Mouse (Mus musculus): ENCODE results near the gene Wnt3a. TPM values are rescaled to one million over a fixed set of nuclear protein-coding genes. Genes with fewer than 3 reads are reported as not detected.

Gene Wnt3a
- polyA plus RNA-seq, 1 experiment: 0.28 TPM

DNA sequence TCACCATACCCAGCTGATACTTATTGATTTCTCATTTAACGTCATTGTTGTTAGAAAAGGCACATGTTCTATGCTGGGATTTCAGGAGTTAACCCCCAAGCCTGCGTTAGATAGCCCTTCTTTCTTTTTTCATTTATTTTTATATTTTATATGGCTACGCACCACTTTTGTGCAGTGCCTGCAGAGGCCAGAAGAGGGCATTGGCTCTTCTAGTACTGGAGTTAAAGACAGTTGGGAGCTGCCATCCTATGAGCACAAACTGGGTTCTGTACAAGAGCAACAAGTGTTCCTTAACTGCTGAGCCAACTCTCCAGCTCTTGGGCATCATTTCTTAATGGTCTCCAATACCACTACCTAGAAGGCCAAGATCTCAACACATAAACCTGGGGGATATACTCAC is 9.6 kb upstream of the Wnt3a start:
- TF ChIP-seq CTCF (IDR thresholded peaks at IDR 0.05; ENCODE audit: borderline replicate concordance, control insufficient read depth, extremely low read depth, insufficient read depth, low read length, poor library complexity) (no peak), POLR2A (IDR thresholded peaks at IDR 0.05; ENCODE audit: control insufficient read depth, extremely low read depth, insufficient read depth, low read length, poor library complexity) (no peak)
- DNase-seq: peak; percentile 31
- Histone ChIP-seq H3K36me3 (ENCODE audit: control insufficient read depth, insufficient read depth, low read length) (no peaks in the 10 kb centered on the region), H3K4me1 (replicated peaks; ENCODE audit: control insufficient read depth, insufficient read depth, low read length) (no peaks in the 10 kb centered on the region), H3K27ac (ENCODE audit: control insufficient read depth, insufficient read depth, low read length) (no peak overlapping the region), H3K4me3 (ENCODE audit: control insufficient read depth, insufficient read depth, low read length) (no peak overlapping the region), H3K27me3 (ENCODE audit: control insufficient read depth, insufficient read depth, low read length) (no peaks in the 10 kb centered on the region; the same call in 1 of the 2 replicates)
- 13% methylated on average over 3 of the region's 3 CpGs for WGBS

- no peaks in the 10 kb centered on the region for H3K4me1 ChIP-seq (replicated peaks; ENCODE audit: control insufficient read depth, insufficient read depth, low read length)
- no peak for DNase-seq
- no peak overlapping the region for H3K27ac ChIP-seq (ENCODE audit: control insufficient read depth, insufficient read depth, low read length)
- WGBS: 22% methylated on average over 7 of the region's 7 CpGs
- H3K36me3 ChIP-seq (ENCODE audit: control insufficient read depth, insufficient read depth, low read length): no peaks in the 10 kb centered on the region
- H3K27me3 ChIP-seq (ENCODE audit: control insufficient read depth, insufficient read depth, low read length): no peaks in the 10 kb centered on the region; the same call in 1 of the 2 replicates
- TF ChIP-seq POLR2A (IDR thresholded peaks at IDR 0.05; ENCODE audit: control insufficient read depth, extremely low read depth, insufficient read depth, low read length, poor library complexity) (no peak), CTCF (IDR thresholded peaks at IDR 0.05; ENCODE audit: borderline replicate concordance, control insufficient read depth, extremely low read depth, insufficient read depth, low read length, poor library complexity) (no peak)
- no peak overlapping the region for H3K4me3 ChIP-seq (ENCODE audit: control insufficient read depth, insufficient read depth, low read length)
Measured at GRCm38 (mm10) chr11:59297941-59298340, 7.4 kb upstream of the Wnt3a start.

DNA sequence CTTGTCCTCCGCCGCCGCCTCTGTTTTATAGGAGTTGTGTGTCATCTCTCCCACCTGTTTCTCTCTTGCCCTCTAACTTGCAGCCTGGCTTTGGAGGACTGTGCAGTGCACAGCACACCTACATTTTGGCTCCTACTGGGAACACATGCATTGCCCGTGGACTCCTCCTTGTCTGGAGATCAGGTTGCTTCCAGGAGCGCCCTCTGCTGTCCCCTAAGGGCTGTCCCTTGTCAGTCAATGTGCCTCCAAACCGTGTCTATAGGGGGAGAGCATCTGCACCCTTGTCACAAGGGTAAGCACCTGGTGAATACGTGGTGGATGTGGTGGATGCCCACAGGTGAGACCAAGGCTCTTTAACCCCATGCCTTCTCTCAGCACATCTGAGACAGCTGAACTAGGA is 3.1 kb upstream of the Wnt3a start:
- peak; percentile 50 for DNase-seq
- peaks cover 36% of the 10 kb centered on the region for H3K27me3 ChIP-seq (ENCODE audit: control insufficient read depth, insufficient read depth, low read length)

GRCm38 (mm10) chr11:59289706-59290105 is 846 bp downstream of the Wnt3a start:
- Histone ChIP-seq H3K27ac (ENCODE audit: control insufficient read depth, insufficient read depth, low read length) (no peak overlapping the region), H3K4me1 (replicated peaks; ENCODE audit: control insufficient read depth, insufficient read depth, low read length) (no peaks in the 10 kb centered on the region), H3K36me3 (ENCODE audit: control insufficient read depth, insufficient read depth, low read length) (no peaks in the 10 kb centered on the region), H3K4me3 (ENCODE audit: control insufficient read depth, insufficient read depth, low read length) (no peak overlapping the region), H3K27me3 (ENCODE audit: control insufficient read depth, insufficient read depth, low read length) (peaks cover 39% of the 10 kb centered on the region)
- TF ChIP-seq CTCF (IDR thresholded peaks at IDR 0.05; ENCODE audit: borderline replicate concordance, control insufficient read depth, extremely low read depth, insufficient read depth, low read length, poor library complexity) (no peak), POLR2A (IDR thresholded peaks at IDR 0.05; ENCODE audit: control insufficient read depth, extremely low read depth, insufficient read depth, low read length, poor library complexity) (no peak)
- DNase-seq: no peak
- 8% methylated on average over 25 of the region's 25 CpGs for WGBS

More for the DNA sequence above, 3.1 kb upstream of the Wnt3a start:
- no peaks in the 10 kb centered on the region for H3K4me1 ChIP-seq (replicated peaks; ENCODE audit: control insufficient read depth, insufficient read depth, low read length)
- WGBS: 29% methylated on average over 7 of the region's 7 CpGs
- no peaks in the 10 kb centered on the region for H3K36me3 ChIP-seq (ENCODE audit: control insufficient read depth, insufficient read depth, low read length)
- no peak overlapping the region for H3K4me3 ChIP-seq (ENCODE audit: control insufficient read depth, insufficient read depth, low read length)
- TF ChIP-seq POLR2A (IDR thresholded peaks at IDR 0.05; ENCODE audit: control insufficient read depth, extremely low read depth, insufficient read depth, low read length, poor library complexity): no peak
- TF ChIP-seq CTCF (IDR thresholded peaks at IDR 0.05; ENCODE audit: borderline replicate concordance, control insufficient read depth, extremely low read depth, insufficient read depth, low read length, poor library complexity): peak; percentile 43; the same call in 1 of the 2 replicates
- H3K27ac ChIP-seq (ENCODE audit: control insufficient read depth, insufficient read depth, low read length): no peak overlapping the region

- no peaks in the 10 kb centered on the region for H3K36me3 ChIP-seq (ENCODE audit: control insufficient read depth, insufficient read depth, low read length)
- no peak for DNase-seq
- TF ChIP-seq POLR2A (IDR thresholded peaks at IDR 0.05; ENCODE audit: control insufficient read depth, extremely low read depth, insufficient read depth, low read length, poor library complexity): no peak
- no peak for TF ChIP-seq CTCF (IDR thresholded peaks at IDR 0.05; ENCODE audit: borderline replicate concordance, control insufficient read depth, extremely low read depth, insufficient read depth, low read length, poor library complexity)
- peaks cover 7% of the 10 kb centered on the region; the same call in 1 of the 2 replicates for H3K27me3 ChIP-seq (ENCODE audit: control insufficient read depth, insufficient read depth, low read length)
- no peak overlapping the region for H3K27ac ChIP-seq (ENCODE audit: control insufficient read depth, insufficient read depth, low read length)
- H3K4me3 ChIP-seq (ENCODE audit: control insufficient read depth, insufficient read depth, low read length): no peak overlapping the region
- no peaks in the 10 kb centered on the region for H3K4me1 ChIP-seq (replicated peaks; ENCODE audit: control insufficient read depth, insufficient read depth, low read length)
- WGBS: 72% methylated on average over 14 of the region's 14 CpGs
Measured at GRCm38 (mm10) chr11:59284146-59284545, 6.4 kb downstream of the Wnt3a start.

DNA sequence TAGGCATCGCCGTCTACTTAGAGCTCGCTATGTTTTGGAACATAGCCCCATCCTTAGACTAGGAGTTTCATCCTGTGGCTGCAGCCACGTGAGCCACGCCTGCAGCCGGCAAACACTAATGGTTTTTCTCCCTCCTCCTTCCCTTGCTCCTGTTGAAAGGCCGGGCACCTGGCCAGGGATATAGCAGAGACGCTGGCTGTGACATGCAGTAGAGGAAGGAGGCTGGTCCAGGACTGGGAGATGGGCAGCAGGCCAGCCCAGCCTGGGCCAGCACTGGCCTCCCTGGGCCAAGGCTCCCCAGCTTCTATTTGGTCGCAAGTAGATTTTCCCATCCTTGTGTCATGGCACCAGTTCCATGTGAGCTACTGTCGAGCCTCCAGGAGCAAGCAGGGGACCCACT is 7.6 kb downstream of the Wnt3a start:
- H3K4me1 ChIP-seq (replicated peaks; ENCODE audit: control insufficient read depth, insufficient read depth, low read length): no peaks in the 10 kb centered on the region
- no peak for DNase-seq
- no peak overlapping the region for H3K4me3 ChIP-seq (ENCODE audit: control insufficient read depth, insufficient read depth, low read length)
- no peak for TF ChIP-seq POLR2A (IDR thresholded peaks at IDR 0.05; ENCODE audit: control insufficient read depth, extremely low read depth, insufficient read depth, low read length, poor library complexity)
- no peak for TF ChIP-seq CTCF (IDR thresholded peaks at IDR 0.05; ENCODE audit: borderline replicate concordance, control insufficient read depth, extremely low read depth, insufficient read depth, low read length, poor library complexity)
- no peak overlapping the region for H3K27ac ChIP-seq (ENCODE audit: control insufficient read depth, insufficient read depth, low read length)
- H3K36me3 ChIP-seq (ENCODE audit: control insufficient read depth, insufficient read depth, low read length): no peaks in the 10 kb centered on the region
- no peaks in the 10 kb centered on the region; the same call in 1 of the 2 replicates for H3K27me3 ChIP-seq (ENCODE audit: control insufficient read depth, insufficient read depth, low read length)
- 79% methylated on average over 10 of the region's 10 CpGs for WGBS

GRCm38 (mm10) chr11:59282111-59282510 is 8.4 kb downstream of the Wnt3a start:
- 80% methylated on average over 5 of the region's 5 CpGs for WGBS
- DNase-seq: no peak
- Histone ChIP-seq H3K27me3 (ENCODE audit: control insufficient read depth, insufficient read depth, low read length) (no peaks in the 10 kb centered on the region; the same call in 1 of the 2 replicates), H3K4me1 (replicated peaks; ENCODE audit: control insufficient read depth, insufficient read depth, low read length) (no peaks in the 10 kb centered on the region), H3K36me3 (ENCODE audit: control insufficient read depth, insufficient read depth, low read length) (no peaks in the 10 kb centered on the region), H3K27ac (ENCODE audit: control insufficient read depth, insufficient read depth, low read length) (no peak overlapping the region), H3K4me3 (ENCODE audit: control insufficient read depth, insufficient read depth, low read length) (no peak overlapping the region)
- TF ChIP-seq POLR2A (IDR thresholded peaks at IDR 0.05; ENCODE audit: control insufficient read depth, extremely low read depth, insufficient read depth, low read length, poor library complexity) (no peak), CTCF (IDR thresholded peaks at IDR 0.05; ENCODE audit: borderline replicate concordance, control insufficient read depth, extremely low read depth, insufficient read depth, low read length, poor library complexity) (no peak)

Data from thymus, adult 2 months (tissue).